Mouse (Mus musculus) midbrain, embryonic 11.5 days (tissue): ENCODE measurements around the gene Epyc. TPM values are rescaled to one million over a fixed set of nuclear protein-coding genes. Genes with fewer than 3 reads are reported as not detected.

Experiments
- ATAC-seq: fragments of 200-750 bp; cut with Nextera tagmentation; 2 replicates; pipeline ENCODE4 v1.8.0; 2017; ENCODE audit warnings: moderate TSS enrichment, moderate library complexity; ENCODE audit not compliant: low FRiP score
- DNase-seq: peaks from one replicate; pipeline ENCODE4 v3.0.0; 2015; ENCODE audit warnings: low spot score; ENCODE audit errors: missing footprints
- H3K27ac ChIP-seq: fragments of 300-500 bp; sonication (generic); 2 replicates; pipeline ENCODE4 v1.5.1; 2014; ENCODE audit warnings: low read depth, low read length
- H3K27me3 ChIP-seq: fragments of 300-500 bp; sonication (generic); 2 replicates; pipeline ENCODE4 v1.6.1; 2014; ENCODE audit warnings: mild to moderate bottlenecking, low read length, moderate library complexity, mixed read lengths; ENCODE audit not compliant: control insufficient read depth, insufficient read depth
- H3K36me3 ChIP-seq: fragments of 300-500 bp; sonication (generic); 2 replicates; pipeline ENCODE4 v1.6.1; 2014; ENCODE audit warnings: mild to moderate bottlenecking, low read length, moderate library complexity, mixed read lengths; ENCODE audit not compliant: control insufficient read depth, insufficient read depth
- H3K4me1 ChIP-seq: fragments of 300-500 bp; sonication (generic); 2 replicates; pipeline ENCODE4 v1.6.1; 2014; ENCODE audit warnings: low read length; ENCODE audit not compliant: control insufficient read depth, insufficient read depth
- H3K4me2 ChIP-seq: fragments of 300-500 bp; sonication (generic); 2 replicates; pipeline ENCODE4 v1.6.1; 2014; ENCODE audit warnings: mild to moderate bottlenecking, moderate library complexity
- H3K4me3 ChIP-seq: fragments of 300-500 bp; sonication (generic); 2 replicates; pipeline ENCODE4 v1.5.1; 2014; ENCODE audit warnings: low read depth, low read length
- H3K9ac ChIP-seq: fragments of 300-500 bp; sonication (generic); 2 replicates; pipeline ENCODE4 v1.6.1; 2014; ENCODE audit warnings: low read length
- H3K9me3 ChIP-seq: fragments of 300-500 bp; sonication (generic); 2 replicates; pipeline ENCODE4 v1.6.1; 2016; ENCODE audit warnings: low read length; ENCODE audit not compliant: control insufficient read depth
- WGBS: fragments of 180-500 bp; shearing (Covaris S2); extraction: QIAGEN DNeasy Blood & Tissue Kit; methylation state at CpG from one replicate; pipeline ENCODE4 v1.1.7; 2014; 5-methylcytosine and 5-hydroxymethylcytosine counted together
- polyA plus RNA-seq: library from polyadenylated mRNA; unstranded; fragments of >200 nt; fragmentation: Nextera tagmentation; extraction: Ambion mirVana; gene quantifications from 2 replicates; pipeline ENCODE4 v1.2.1, GENCODE M21; 2014

The Epyc gene
- polyA plus RNA-seq, 1 experiment from 2014 or later: 5.5 TPM

GRCm38 (mm10) chr10:97693398-97694135, 49.7 kb downstream of the Epyc start:
- 93% methylated on average over 37 of the region's 37 CpGs for WGBS
- Histone ChIP-seq H3K9ac (no peak overlapping the region), H3K27ac (no peak overlapping the region), H3K9me3 (no peaks in the 10 kb centered on the region), H3K36me3 (no peaks in the 10 kb centered on the region), H3K4me3 (no peak overlapping the region), H3K4me2 (no peak overlapping the region), H3K4me1 (no peaks in the 10 kb centered on the region), H3K27me3 (no peaks in the 10 kb centered on the region)
- DNase-seq: no peak
- no peak for ATAC-seq

GRCm38 (mm10) chr10:97702321-97702720, 58.5 kb downstream of the Epyc start:
- H3K4me3 ChIP-seq: no peak overlapping the region
- peak; percentile 56 for DNase-seq
- H3K27me3 ChIP-seq: no peaks in the 10 kb centered on the region
- no peak overlapping the region for H3K9ac ChIP-seq
- H3K4me1 ChIP-seq: no peaks in the 10 kb centered on the region
- no peak overlapping the region for H3K4me2 ChIP-seq
- ATAC-seq: no peak
- no peaks in the 10 kb centered on the region for H3K9me3 ChIP-seq
- no peak overlapping the region for H3K27ac ChIP-seq
- H3K36me3 ChIP-seq: no peaks in the 10 kb centered on the region

- 44% methylated on average over 1 of the region's 1 CpGs for WGBS
- H3K9ac ChIP-seq: no peak overlapping the region
- H3K27ac ChIP-seq: no peak overlapping the region
- H3K36me3 ChIP-seq: no peaks in the 10 kb centered on the region
- H3K4me1 ChIP-seq: no peaks in the 10 kb centered on the region
- no peak for ATAC-seq
- no peaks in the 10 kb centered on the region for H3K9me3 ChIP-seq
- no peak overlapping the region for H3K4me2 ChIP-seq
- no peak overlapping the region for H3K4me3 ChIP-seq
- DNase-seq: peak; percentile 87
- no peaks in the 10 kb centered on the region for H3K27me3 ChIP-seq
Observed at GRCm38 (mm10) chr10:97704562-97704961, 60.7 kb downstream of the Epyc start.

- Histone ChIP-seq H3K27ac (no peak overlapping the region), H3K9ac (no peak overlapping the region), H3K4me3 (no peak overlapping the region), H3K36me3 (no peaks in the 10 kb centered on the region), H3K4me2 (no peak overlapping the region), H3K27me3 (no peaks in the 10 kb centered on the region), H3K9me3 (no peaks in the 10 kb centered on the region), H3K4me1 (no peaks in the 10 kb centered on the region)
- ATAC-seq (peak; percentile 73), DNase-seq (peak; percentile 94)
- WGBS: 4% methylated on average over 5 of the region's 5 CpGs
Observed at GRCm38 (mm10) chr10:97712687-97713086, 68.8 kb downstream of the Epyc start.

- no peak overlapping the region for H3K4me3 ChIP-seq
- 64% methylated on average over 4 of the region's 4 CpGs for WGBS
- DNase-seq (peak; percentile 72), ATAC-seq (no peak)
- H3K27ac ChIP-seq: no peak overlapping the region
- no peaks in the 10 kb centered on the region for H3K4me1 ChIP-seq
- no peaks in the 10 kb centered on the region for H3K27me3 ChIP-seq
- no peaks in the 10 kb centered on the region for H3K36me3 ChIP-seq
- no peak overlapping the region for H3K9ac ChIP-seq
- no peaks in the 10 kb centered on the region for H3K9me3 ChIP-seq
- H3K4me2 ChIP-seq: no peak overlapping the region
Observed at GRCm38 (mm10) chr10:97714584-97714983, 70.7 kb downstream of the Epyc start.

- no peak overlapping the region for H3K4me3 ChIP-seq
- DNase-seq (no peak), ATAC-seq (no peak)
- no peaks in the 10 kb centered on the region for H3K27me3 ChIP-seq
- no peak overlapping the region for H3K9ac ChIP-seq
- H3K4me2 ChIP-seq: no peak overlapping the region
- H3K27ac ChIP-seq: no peak overlapping the region
- no peaks in the 10 kb centered on the region for H3K4me1 ChIP-seq
- no peaks in the 10 kb centered on the region for H3K36me3 ChIP-seq
- no peaks in the 10 kb centered on the region for H3K9me3 ChIP-seq
- 78% methylated on average over 3 of the region's 3 CpGs for WGBS
Observed at GRCm38 (mm10) chr10:97715289-97715906, 71.5 kb downstream of the Epyc start.

- Histone ChIP-seq H3K4me3 (no peak overlapping the region), H3K36me3 (no peaks in the 10 kb centered on the region), H3K27ac (no peak overlapping the region), H3K9me3 (no peaks in the 10 kb centered on the region), H3K4me1 (no peaks in the 10 kb centered on the region), H3K4me2 (no peak overlapping the region), H3K27me3 (no peaks in the 10 kb centered on the region), H3K9ac (no peak overlapping the region)
- no peak for ATAC-seq
- DNase-seq: no peak
- WGBS: 78% methylated on average over 1 of the region's 1 CpGs
Observed at GRCm38 (mm10) chr10:97717233-97717632, 73.4 kb downstream of the Epyc start.

GRCm38 (mm10) chr10:97718021-97718420, 74.2 kb downstream of the Epyc start:
- H3K4me1 ChIP-seq: no peaks in the 10 kb centered on the region
- no peak for ATAC-seq
- no peak overlapping the region for H3K4me2 ChIP-seq
- H3K9me3 ChIP-seq: no peaks in the 10 kb centered on the region
- 71% methylated on average over 2 of the region's 2 CpGs for WGBS
- no peak overlapping the region for H3K4me3 ChIP-seq
- H3K27ac ChIP-seq: no peak overlapping the region
- no peaks in the 10 kb centered on the region for H3K36me3 ChIP-seq
- H3K27me3 ChIP-seq: no peaks in the 10 kb centered on the region
- peak; percentile 72 for DNase-seq
- no peak overlapping the region for H3K9ac ChIP-seq

GRCm38 (mm10) chr10:97720625-97721024, 76.8 kb downstream of the Epyc start:
- peak; percentile 72 for DNase-seq

More at GRCm38 (mm10) chr10:97720625-97721024, 76.8 kb downstream of the Epyc start:
- Histone ChIP-seq H3K4me3 (no peak overlapping the region), H3K9me3 (no peaks in the 10 kb centered on the region), H3K4me1 (no peaks in the 10 kb centered on the region), H3K9ac (no peak overlapping the region), H3K27me3 (no peaks in the 10 kb centered on the region), H3K27ac (no peak overlapping the region), H3K4me2 (no peak overlapping the region), H3K36me3 (no peaks in the 10 kb centered on the region)
- no peak for ATAC-seq
- WGBS: 90% methylated on average over 1 of the region's 1 CpGs
